Mouse (Mus musculus) embryonic fibroblast, embryonic 13.5 days (primary cell): ENCODE measurements around the gene Pus1. TPM values are rescaled to one million over a fixed set of nuclear protein-coding genes. Genes with fewer than 3 reads are reported as not detected.

Source experiments
- H3K27ac ChIP-seq: 2 replicates; pipeline ENCODE4 v1.5.1; 2012; ENCODE audit warnings: low read length, control low read depth, inconsistent platforms; ENCODE audit not compliant: insufficient read depth
- H3K4me1 ChIP-seq: 2 replicates; pipeline ENCODE4 v1.6.1; 2011; ENCODE audit warnings: low read length; ENCODE audit not compliant: control insufficient read depth, insufficient read depth
- H3K4me3 ChIP-seq: 2 replicates; pipeline ENCODE4 v1.5.1; 2011; ENCODE audit warnings: mild to moderate bottlenecking, control low read depth, low read length; ENCODE audit not compliant: insufficient read depth
- CTCF ChIP-seq: IDR thresholded peaks from 2 replicates; pipeline ENCODE4 v1.5.1; 2011; ENCODE audit warnings: mild to moderate bottlenecking, control low read depth, low read length, moderate library complexity, borderline replicate concordance; ENCODE audit not compliant: insufficient read depth
- POLR2A ChIP-seq: IDR thresholded peaks from 2 replicates; pipeline ENCODE4 v1.6.1; 2011; ENCODE audit warnings: low read depth, mild to moderate bottlenecking, control low read depth, low read length, moderate library complexity
- polyA plus RNA-seq: library from polyadenylated mRNA; stranded (reverse); fragments of >200 nt; gene quantifications from 2 replicates; pipeline ENCODE4 v1.2.4, GENCODE M21; 2011; ENCODE audit warnings: low read depth; ENCODE audit not compliant: missing spikeins, insufficient read length

Gene Pus1
- polyA plus RNA-seq, 1 experiment = 20.4 TPM

DNA sequence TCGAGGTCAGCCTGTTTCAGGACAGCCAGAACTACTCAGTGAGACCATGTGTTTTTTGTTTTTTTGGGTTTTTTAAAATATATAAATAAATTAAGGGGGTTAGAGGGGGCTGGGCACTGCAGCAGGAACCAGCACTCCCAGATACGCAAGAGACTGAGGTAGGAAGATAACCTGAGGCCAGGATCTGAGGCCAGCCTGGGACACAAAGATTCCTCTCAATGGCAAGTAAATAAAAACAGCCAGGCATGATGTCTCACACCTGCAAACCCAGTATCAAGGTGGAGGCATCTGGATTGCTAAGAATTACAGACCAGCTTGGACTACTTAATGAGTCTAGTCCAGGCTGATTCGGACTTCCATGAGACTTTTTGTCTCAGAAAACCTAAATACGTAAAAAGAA lies 11.2 kb downstream of the Pus1 start:
- no peak for TF ChIP-seq CTCF
- Histone ChIP-seq H3K4me1 (peaks cover 3% of the 10 kb centered on the region; the same call in 1 of the 2 replicates), H3K4me3 (peak overlapping the region; percentile 93), H3K27ac (0 out of 2 replicates have a peak overlapping the region, but pooled peaks have one; percentile 79)

DNA sequence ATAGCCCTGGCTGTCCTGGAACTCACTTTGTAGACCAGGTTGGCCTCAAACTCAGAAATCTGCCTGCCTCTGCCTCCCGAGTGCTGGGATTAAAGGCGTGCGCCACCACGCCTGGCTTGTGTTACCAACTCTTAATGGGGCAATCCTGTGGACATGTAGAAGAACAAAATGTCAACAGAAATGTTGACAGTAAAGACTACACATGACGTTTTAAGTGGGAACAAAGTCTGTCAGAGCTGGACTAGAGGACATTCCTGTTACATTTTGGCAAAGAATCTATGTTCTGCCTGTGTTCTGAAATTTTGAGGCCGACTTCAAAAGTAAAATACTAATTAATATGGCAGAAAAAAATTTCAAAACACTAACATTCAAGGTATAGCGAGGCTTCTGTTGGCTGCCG lies 16.6 kb downstream of the Pus1 start:
- TF ChIP-seq CTCF (no peak), POLR2A (no peak)
- no peak overlapping the region for H3K27ac ChIP-seq

GRCm38 (mm10) chr5:110745021-110745420 lies 35.4 kb downstream of the Pus1 start:
- TF ChIP-seq CTCF (no peak), POLR2A (no peak)
- Histone ChIP-seq H3K4me3 (no peak overlapping the region), H3K27ac (no peak overlapping the region), H3K4me1 (peaks cover under 1% of the 10 kb centered on the region)

More for the DNA sequence above, 16.6 kb downstream of the Pus1 start:
- H3K4me1 ChIP-seq = peaks cover 3% of the 10 kb centered on the region; the same call in 1 of the 2 replicates
- no peak overlapping the region for H3K4me3 ChIP-seq

GRCm38 (mm10) chr5:110739496-110740275 lies 40.8 kb downstream of the Pus1 start:
- Histone ChIP-seq H3K27ac (no peak overlapping the region; the same call in 1 of the 2 replicates), H3K4me1 (peaks cover 8% of the 10 kb centered on the region), H3K4me3 (no peak overlapping the region)
- no peak for TF ChIP-seq POLR2A

GRCm38 (mm10) chr5:110735606-110736005 lies 44.9 kb downstream of the Pus1 start:
- TF ChIP-seq POLR2A (no peak), CTCF (no peak)
- Histone ChIP-seq H3K27ac (no peak overlapping the region), H3K4me3 (no peak overlapping the region), H3K4me1 (peaks cover 8% of the 10 kb centered on the region; the same call in 1 of the 2 replicates)

- TF ChIP-seq CTCF (no peak), POLR2A (no peak)
- Histone ChIP-seq H3K4me1 (no peaks in the 10 kb centered on the region), H3K4me3 (no peak overlapping the region), H3K27ac (no peak overlapping the region)
Measured at GRCm38 (mm10) chr5:110733231-110733823, 47.1 kb downstream of the Pus1 start.

DNA sequence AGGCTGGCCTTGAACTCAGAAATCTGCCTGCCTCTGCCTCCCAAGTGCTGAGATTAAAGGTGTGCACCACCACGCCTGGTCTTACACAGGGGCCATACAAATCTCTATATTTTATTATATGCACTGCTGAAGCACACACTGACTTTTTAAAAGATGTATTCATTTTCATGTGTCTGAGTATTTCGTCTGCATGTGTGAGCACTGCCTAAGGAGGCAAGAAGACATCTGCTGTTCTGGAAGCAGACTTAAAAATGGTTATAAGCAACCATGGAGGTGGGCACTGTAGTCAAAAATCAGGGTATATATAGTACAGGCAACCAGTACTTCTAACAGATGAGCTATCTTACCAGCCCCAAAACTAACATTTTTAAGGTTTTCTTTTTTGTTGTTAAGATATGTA lies 49.2 kb downstream of the Pus1 start:
- TF ChIP-seq CTCF (no peak), POLR2A (no peak)
- Histone ChIP-seq H3K4me3 (no peak overlapping the region), H3K4me1 (no peaks in the 10 kb centered on the region), H3K27ac (no peak overlapping the region)

DNA sequence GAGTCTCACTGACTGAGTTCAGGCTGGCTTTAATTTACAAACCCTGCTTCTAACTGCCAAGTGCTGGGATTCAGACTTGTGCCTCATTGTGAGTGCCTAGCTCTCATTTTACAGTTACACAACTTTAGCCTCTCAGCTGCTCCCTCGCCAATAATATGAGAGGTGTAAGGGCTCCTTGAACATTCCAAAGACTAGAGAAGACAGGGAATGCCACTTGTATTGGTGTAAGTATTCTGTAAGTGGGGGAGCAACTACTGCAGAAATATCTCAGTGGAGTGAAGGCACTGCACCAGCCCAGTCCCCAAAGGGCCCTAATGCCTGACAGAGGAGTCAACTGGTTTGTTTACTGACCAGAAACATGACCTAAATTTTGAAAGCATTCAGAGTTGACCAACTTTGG lies 52.6 kb downstream of the Pus1 start:
- TF ChIP-seq CTCF (no peak), POLR2A (no peak)
- no peaks in the 10 kb centered on the region for H3K4me1 ChIP-seq
- H3K27ac ChIP-seq = no peak overlapping the region
- no peak overlapping the region for H3K4me3 ChIP-seq

Other genes with a start within 250 kb of the Pus1 start
- 0.46 TPM in 1 of 2 replicates, not detected in the other for gene Galnt9, start 236.3 kb downstream of the Pus1 start, polyA plus RNA-seq
- gene Noc4l, start 127.2 kb downstream of the Pus1 start, polyA plus RNA-seq = 23.3 and 30.7 TPM in 2 replicates
- gene Ddx51, start 127.2 kb downstream of the Pus1 start, polyA plus RNA-seq = 21.0 and 33.5 TPM in 2 replicates
- 47.4 and 53.1 TPM in 2 replicates for gene Ep400, start 9.9 kb downstream of the Pus1 start, polyA plus RNA-seq
- gene Ulk1, start 29.4 kb upstream of the Pus1 start, polyA plus RNA-seq = 22.3 and 23.1 TPM in 2 replicates
- 29.3 and 36.1 TPM in 2 replicates for gene Hscb, start 59.1 kb upstream of the Pus1 start, polyA plus RNA-seq
- 16.3 and 23.9 TPM in 2 replicates for gene Chek2, start 59.3 kb upstream of the Pus1 start, polyA plus RNA-seq
- gene Ttc28, start 99.1 kb upstream of the Pus1 start, polyA plus RNA-seq = 34.4 and 35.0 TPM in 2 replicates